Mouse (Mus musculus) embryonic facial prominence, embryonic 15.5 days (tissue): Measurements from ENCODE around the gene Zzef1. TPM values are rescaled to one million over a fixed set of nuclear protein-coding genes. Genes with fewer than 3 reads are reported as not detected.

Source experiments
- ATAC-seq: fragments of 200-750 bp; cut with Nextera tagmentation; 2 replicates; pipeline ENCODE4 v1.8.0; 2017; ENCODE audit warnings: low read depth, moderate TSS enrichment; ENCODE audit not compliant: insufficient number of reproducible peaks, low FRiP score, low TSS enrichment
- H3K27ac ChIP-seq: fragments of 300-500 bp; sonication (generic); replicated peaks from 2 replicates; pipeline ENCODE4 v1.5.1; 2015; ENCODE audit warnings: mild to moderate bottlenecking, inconsistent platforms
- H3K27me3 ChIP-seq: fragments of 300-500 bp; sonication (generic); 2 replicates; pipeline ENCODE4 v1.6.1; 2015; ENCODE audit warnings: inconsistent platforms
- H3K36me3 ChIP-seq: fragments of 300-500 bp; sonication (generic); 2 replicates; pipeline ENCODE4 v1.6.1; 2015; ENCODE audit warnings: mild to moderate bottlenecking, inconsistent platforms
- H3K4me1 ChIP-seq: fragments of 300-500 bp; sonication (generic); 2 replicates; pipeline ENCODE4 v1.6.1; 2015; ENCODE audit warnings: inconsistent platforms
- H3K4me2 ChIP-seq: fragments of 300-500 bp; sonication (generic); replicated peaks from 2 replicates; pipeline ENCODE4 v1.6.1; 2015; ENCODE audit warnings: mild to moderate bottlenecking, inconsistent platforms
- H3K4me3 ChIP-seq: fragments of 300-500 bp; sonication (generic); replicated peaks from 2 replicates; pipeline ENCODE4 v1.5.1; 2015; ENCODE audit warnings: mild to moderate bottlenecking, inconsistent platforms
- H3K9ac ChIP-seq: fragments of 300-500 bp; sonication (generic); 2 replicates; pipeline ENCODE4 v1.6.1; 2015; ENCODE audit warnings: inconsistent platforms
- H3K9me3 ChIP-seq: fragments of 300-500 bp; sonication (generic); replicated peaks from 2 replicates; pipeline ENCODE4 v1.6.1; 2016; ENCODE audit warnings: inconsistent platforms
- WGBS: fragments of 180-500 bp; shearing (Covaris S2); methylation state at CpG from one replicate; pipeline ENCODE4 v1.1.7; 2015; 5-methylcytosine and 5-hydroxymethylcytosine counted together
- polyA plus RNA-seq: library from polyadenylated mRNA; unstranded; fragments of >200 nt; fragmentation: Nextera tagmentation; extraction: Ambion mirVana; gene quantifications from 2 replicates; pipeline ENCODE4 v1.2.1, GENCODE M21; 2015

Gene Zzef1
- polyA plus RNA-seq, 1 experiment from 2014 or later, result 9.7 TPM

GRCm38 (mm10) chr11:72955339-72955974, 159.4 kb downstream of the Zzef1 start:
- no peak overlapping the region for H3K4me3 ChIP-seq
- peaks cover 26% of the 10 kb centered on the region; the same call in 1 of the 2 replicates for H3K4me1 ChIP-seq
- no peak overlapping the region for H3K27ac ChIP-seq
- H3K36me3 ChIP-seq, result no peaks in the 10 kb centered on the region
- no peak for ATAC-seq
- H3K27me3 ChIP-seq, result peaks cover 17% of the 10 kb centered on the region
- H3K4me2 ChIP-seq, result no peak overlapping the region
- 64% methylated on average over 5 of the region's 5 CpGs for whole genome bisulfite sequencing
- H3K9ac ChIP-seq, result no peak overlapping the region
- H3K9me3 ChIP-seq, result no peaks in the 10 kb centered on the region

- H3K9me3 ChIP-seq, result no peaks in the 10 kb centered on the region
- no peak overlapping the region for H3K27ac ChIP-seq
- peaks cover 34% of the 10 kb centered on the region for H3K27me3 ChIP-seq
- peaks cover 35% of the 10 kb centered on the region for H3K4me1 ChIP-seq
- WGBS, result 49% methylated on average over 2 of the region's 2 CpGs
- ATAC-seq, result no peak
- no peak overlapping the region for H3K4me3 ChIP-seq
- no peak overlapping the region for H3K4me2 ChIP-seq
- no peaks in the 10 kb centered on the region for H3K36me3 ChIP-seq
- no peak overlapping the region for H3K9ac ChIP-seq
Measured at GRCm38 (mm10) chr11:72957318-72957717, 161.3 kb downstream of the Zzef1 start.

- 13% methylated on average over 15 of the region's 15 CpGs for WGBS
- peaks cover 16% of the 10 kb centered on the region for H3K4me1 ChIP-seq
- no peak overlapping the region for H3K9ac ChIP-seq
- ATAC-seq, result no peak
- H3K9me3 ChIP-seq, result no peaks in the 10 kb centered on the region
- peaks cover 48% of the 10 kb centered on the region for H3K27me3 ChIP-seq
- H3K4me2 ChIP-seq, result peak overlapping the region; percentile 74; the same call in 1 of the 2 replicates
- H3K36me3 ChIP-seq, result no peaks in the 10 kb centered on the region
- H3K4me3 ChIP-seq, result no peak overlapping the region
- no peak overlapping the region for H3K27ac ChIP-seq
Measured at GRCm38 (mm10) chr11:72959924-72960679, 164.1 kb downstream of the Zzef1 start.

- peaks cover 48% of the 10 kb centered on the region for H3K27me3 ChIP-seq
- peak overlapping the region; percentile 74 for H3K4me2 ChIP-seq
- peak overlapping the region; percentile 40 for H3K4me3 ChIP-seq
- no peak overlapping the region for H3K27ac ChIP-seq
- 3% methylated on average over 15 of the region's 15 CpGs for WGBS
- H3K9ac ChIP-seq, result no peak overlapping the region
- peaks cover 16% of the 10 kb centered on the region for H3K4me1 ChIP-seq
- H3K36me3 ChIP-seq, result no peaks in the 10 kb centered on the region
- H3K9me3 ChIP-seq, result no peaks in the 10 kb centered on the region
- no peak for ATAC-seq
Measured at GRCm38 (mm10) chr11:72960723-72961071, 164.7 kb downstream of the Zzef1 start.

GRCm38 (mm10) chr11:72961072-72961980, 165.3 kb downstream of the Zzef1 start, which contains the start of gene Atp2a3:
Atp2a3 (plus strand) TSS chr11:72961169.
- Histone ChIP-seq H3K9me3 (no peaks in the 10 kb centered on the region), H3K4me1 (peaks cover 16% of the 10 kb centered on the region), H3K27me3 (peaks cover 48% of the 10 kb centered on the region), H3K27ac (no peak within 1 kb of the TSS), H3K36me3 (no peaks in the 10 kb centered on the region), H3K4me2 (peak within 1 kb of the TSS; percentile 74), H3K4me3 (peak within 1 kb of the TSS; percentile 40), H3K9ac (no peak within 1 kb of the TSS)
- 3% methylated on average over 62 of the region's 70 CpGs for WGBS
- ATAC-seq, result peak; percentile 26; the same call in 1 of the 2 replicates

GRCm38 (mm10) chr11:72962378-72962777, 166.4 kb downstream of the Zzef1 start:
- ATAC-seq, result no peak
- 65% methylated on average over 2 of the region's 2 CpGs for WGBS

GRCm38 (mm10) chr11:72963058-72963788, 167.2 kb downstream of the Zzef1 start:
- Histone ChIP-seq H3K4me3 (no peak overlapping the region), H3K27ac (no peak overlapping the region), H3K9me3 (no peaks in the 10 kb centered on the region), H3K4me1 (peaks cover 16% of the 10 kb centered on the region), H3K9ac (no peak overlapping the region), H3K36me3 (no peaks in the 10 kb centered on the region), H3K27me3 (peaks cover 48% of the 10 kb centered on the region), H3K4me2 (no peak overlapping the region)
- WGBS, result 44% methylated on average over 7 of the region's 7 CpGs
- no peak for ATAC-seq

More at GRCm38 (mm10) chr11:72962378-72962777, 166.4 kb downstream of the Zzef1 start:
- no peaks in the 10 kb centered on the region for H3K36me3 ChIP-seq
- no peaks in the 10 kb centered on the region for H3K9me3 ChIP-seq
- no peak overlapping the region for H3K4me2 ChIP-seq
- H3K4me1 ChIP-seq, result peaks cover 16% of the 10 kb centered on the region
- no peak overlapping the region for H3K27ac ChIP-seq
- peaks cover 48% of the 10 kb centered on the region for H3K27me3 ChIP-seq
- H3K4me3 ChIP-seq, result no peak overlapping the region
- H3K9ac ChIP-seq, result no peak overlapping the region

- 59% methylated on average over 3 of the region's 3 CpGs for WGBS
- peaks cover 16% of the 10 kb centered on the region for H3K4me1 ChIP-seq
- no peaks in the 10 kb centered on the region for H3K9me3 ChIP-seq
- H3K4me2 ChIP-seq, result no peak overlapping the region
- no peak overlapping the region for H3K9ac ChIP-seq
- no peak for ATAC-seq
- no peaks in the 10 kb centered on the region for H3K36me3 ChIP-seq
- no peak overlapping the region for H3K4me3 ChIP-seq
- peaks cover 47% of the 10 kb centered on the region for H3K27me3 ChIP-seq
- no peak overlapping the region for H3K27ac ChIP-seq
Measured at GRCm38 (mm10) chr11:72963789-72964294, 167.8 kb downstream of the Zzef1 start.

- Histone ChIP-seq H3K27me3 (0 out of 2 replicates have a peak, but pooled peaks cover 3% of the 10 kb centered on the region), H3K36me3 (no peaks in the 10 kb centered on the region), H3K27ac (no peak overlapping the region), H3K9me3 (no peaks in the 10 kb centered on the region), H3K4me1 (peaks cover 6% of the 10 kb centered on the region; the same call in 1 of the 2 replicates), H3K4me2 (no peak overlapping the region), H3K9ac (no peak overlapping the region), H3K4me3 (no peak overlapping the region)
- WGBS, result 81% methylated on average over 13 of the region's 13 CpGs
- ATAC-seq, result no peak
Measured at GRCm38 (mm10) chr11:72974995-72975503, 179.0 kb downstream of the Zzef1 start.
